Mouse (Mus musculus) limb, embryonic 12.5 days (tissue): ENCODE results near the gene Mettl17. TPM values are rescaled to one million over a fixed set of nuclear protein-coding genes. Genes with fewer than 3 reads are reported as not detected.

Experiments
- ATAC-seq: fragments of 200-750 bp; cut with Nextera tagmentation; 2 replicates; pipeline ENCODE4 v1.8.0; 2017; ENCODE audit warnings: low read depth, moderate TSS enrichment; ENCODE audit not compliant: insufficient number of reproducible peaks, insufficient read depth, low FRiP score, low TSS enrichment
- H3K27ac ChIP-seq: fragments of 300-500 bp; sonication (generic); 2 replicates; pipeline ENCODE4 v1.5.1; 2016; ENCODE audit warnings: mild to moderate bottlenecking, moderate library complexity
- H3K27me3 ChIP-seq: fragments of 300-500 bp; sonication (generic); 2 replicates; pipeline ENCODE4 v1.6.1; 2016; ENCODE audit warnings: mild to moderate bottlenecking, moderate library complexity
- H3K36me3 ChIP-seq: fragments of 300-500 bp; sonication (generic); 2 replicates; pipeline ENCODE4 v1.6.1; 2016; ENCODE audit warnings: mild to moderate bottlenecking, moderate library complexity
- H3K4me1 ChIP-seq: fragments of 300-500 bp; sonication (generic); replicated peaks from 2 replicates; pipeline ENCODE4 v1.6.1; 2016
- H3K4me2 ChIP-seq: fragments of 300-500 bp; sonication (generic); 2 replicates; pipeline ENCODE4 v1.6.1; 2016; ENCODE audit warnings: mild to moderate bottlenecking, moderate library complexity
- H3K4me3 ChIP-seq: fragments of 300-500 bp; sonication (generic); replicated peaks from 2 replicates; pipeline ENCODE4 v1.5.1; 2016; ENCODE audit warnings: mild to moderate bottlenecking
- H3K9ac ChIP-seq: fragments of 300-500 bp; sonication (generic); replicated peaks from 2 replicates; pipeline ENCODE4 v1.6.1; 2016; ENCODE audit warnings: mild to moderate bottlenecking, moderate library complexity
- H3K9me3 ChIP-seq: fragments of 300-500 bp; sonication (generic); 2 replicates; pipeline ENCODE4 v1.6.1; 2016; ENCODE audit warnings: mild to moderate bottlenecking, moderate library complexity
- WGBS: fragments of 180-500 bp; shearing (Covaris S2); methylation state at CpG from one replicate; pipeline ENCODE4 v1.1.7; 2016; 5-methylcytosine and 5-hydroxymethylcytosine counted together
- polyA plus RNA-seq: library from polyadenylated mRNA; unstranded; fragments of >200 nt; fragmentation: Nextera tagmentation; extraction: Ambion mirVana; gene quantifications from 2 replicates; pipeline ENCODE4 v1.2.1, GENCODE M21; 2016

The Mettl17 gene
- polyA plus RNA-seq, 1 experiment from 2014 or later = 59.9 TPM

DNA sequence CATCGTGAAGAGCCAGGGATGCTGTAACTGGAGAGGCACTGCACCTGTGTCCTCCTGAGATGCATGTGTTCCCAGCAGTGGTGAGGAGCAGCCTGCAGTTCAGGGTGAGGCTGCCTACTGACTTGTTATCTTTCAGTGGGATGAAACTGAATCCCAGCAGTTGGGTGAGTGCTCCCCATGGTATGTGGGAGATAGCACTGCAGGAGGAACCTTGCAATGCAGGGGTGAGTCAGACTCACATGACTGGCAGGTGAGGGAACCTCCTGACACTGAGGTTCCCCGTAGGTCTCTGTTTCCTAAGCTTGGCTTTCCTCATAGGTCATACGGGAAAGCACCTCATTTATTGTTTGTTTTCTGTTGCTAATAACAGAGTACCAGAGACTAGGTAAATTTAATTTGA, 7.1 kb upstream of the Mettl17 start:
- ATAC-seq = no peak
- no peaks in the 10 kb centered on the region for H3K4me1 ChIP-seq
- H3K9ac ChIP-seq = no peak overlapping the region
- H3K9me3 ChIP-seq = no peaks in the 10 kb centered on the region
- H3K36me3 ChIP-seq = no peaks in the 10 kb centered on the region
- no peaks in the 10 kb centered on the region for H3K27me3 ChIP-seq
- no peak overlapping the region for H3K27ac ChIP-seq
- no peak overlapping the region for H3K4me2 ChIP-seq
- no peak overlapping the region for H3K4me3 ChIP-seq
- WGBS = 86% methylated on average over 3 of the region's 3 CpGs

GRCm38 (mm10) chr14:51883527-51884030, 1.1 kb upstream of the Mettl17 start:
- peaks cover 21% of the 10 kb centered on the region for H3K36me3 ChIP-seq
- peak; percentile 40; the same call in 1 of the 2 replicates for ATAC-seq
- H3K4me2 ChIP-seq = peak overlapping the region; percentile 84
- no peaks in the 10 kb centered on the region for H3K27me3 ChIP-seq
- peak overlapping the region; percentile 74 for H3K4me3 ChIP-seq
- peak overlapping the region; percentile 86 for H3K27ac ChIP-seq
- WGBS = 2% methylated on average over 4 of the region's 4 CpGs
- peaks cover 12% of the 10 kb centered on the region for H3K4me1 ChIP-seq
- no peak overlapping the region for H3K9ac ChIP-seq
- no peaks in the 10 kb centered on the region for H3K9me3 ChIP-seq

- no peaks in the 10 kb centered on the region for H3K9me3 ChIP-seq
- peak overlapping the region; percentile 84 for H3K4me2 ChIP-seq
- H3K27ac ChIP-seq = peak overlapping the region; percentile 86
- peak overlapping the region; percentile 70; the same call in 1 of the 2 replicates for H3K9ac ChIP-seq
- peak; percentile 26 for ATAC-seq
- H3K4me3 ChIP-seq = peak overlapping the region; percentile 74
- 3% methylated on average over 14 of the region's 14 CpGs for WGBS
- H3K36me3 ChIP-seq = peaks cover 26% of the 10 kb centered on the region
- peaks cover 12% of the 10 kb centered on the region for H3K4me1 ChIP-seq
- no peaks in the 10 kb centered on the region for H3K27me3 ChIP-seq
Measured at GRCm38 (mm10) chr14:51884031-51884544, 554 bp upstream of the Mettl17 start.

- 70% methylated on average over 6 of the region's 6 CpGs for WGBS
- Histone ChIP-seq H3K27me3 (no peaks in the 10 kb centered on the region), H3K4me1 (peaks cover 12% of the 10 kb centered on the region), H3K27ac (no peak overlapping the region), H3K9ac (no peak overlapping the region), H3K36me3 (peaks cover 46% of the 10 kb centered on the region), H3K4me2 (peak overlapping the region; percentile 84), H3K4me3 (peak overlapping the region; percentile 74), H3K9me3 (no peaks in the 10 kb centered on the region)
- ATAC-seq = no peak
Measured at GRCm38 (mm10) chr14:51886051-51886450, 1.4 kb downstream of the Mettl17 start.

GRCm38 (mm10) chr14:51889833-51890232, 5.2 kb downstream of the Mettl17 start:
- H3K27me3 ChIP-seq = no peaks in the 10 kb centered on the region
- no peak overlapping the region for H3K9ac ChIP-seq
- no peak for ATAC-seq
- no peak overlapping the region for H3K4me3 ChIP-seq
- H3K36me3 ChIP-seq = peaks cover 62% of the 10 kb centered on the region
- WGBS = 90% methylated on average over 6 of the region's 6 CpGs
- H3K4me1 ChIP-seq = peaks cover 12% of the 10 kb centered on the region
- no peaks in the 10 kb centered on the region for H3K9me3 ChIP-seq
- H3K27ac ChIP-seq = no peak overlapping the region
- H3K4me2 ChIP-seq = no peak overlapping the region

DNA sequence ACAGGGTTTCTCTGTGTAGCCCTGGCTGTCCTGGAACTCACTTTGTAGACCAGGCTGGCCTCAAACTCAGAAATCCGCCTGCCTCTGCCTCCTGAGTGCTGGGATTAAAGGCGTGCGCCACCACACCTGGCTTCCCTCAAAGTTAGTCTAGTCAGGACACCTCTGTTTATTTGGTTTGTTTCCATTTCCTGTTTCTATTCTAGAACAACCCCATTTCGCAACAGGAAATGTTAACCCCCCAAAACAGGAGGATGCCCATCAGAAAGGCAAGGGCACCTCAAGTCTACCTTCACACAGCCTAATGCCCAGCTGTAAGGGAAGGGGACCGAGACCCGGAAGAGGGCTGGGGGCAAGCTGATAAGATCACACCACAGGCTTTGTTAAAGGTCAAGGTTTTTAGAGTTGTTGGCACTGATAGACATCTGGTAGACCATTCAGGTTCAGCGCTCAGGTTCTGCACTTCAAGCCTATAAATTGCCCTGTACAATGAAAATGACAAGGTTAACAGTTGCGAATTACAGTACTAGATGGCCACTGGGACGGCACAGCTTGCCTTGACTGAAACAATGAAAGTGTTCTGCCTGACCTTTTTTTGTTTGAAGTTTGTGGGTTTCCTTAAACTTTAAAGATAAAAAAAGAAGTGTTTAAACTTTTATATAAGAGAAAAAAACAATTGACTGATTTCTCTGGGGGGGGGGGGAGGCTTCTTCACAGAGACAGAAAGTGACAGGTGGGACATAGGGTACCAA, 7.7 kb downstream of the Mettl17 start, which contains the start of gene Slc39a2:
TSS of gene Slc39a2 (plus strand) at position 699 of the 749 bp plus-strand sequence.
- Histone ChIP-seq H3K9ac (no peak within 1 kb of the TSS), H3K27me3 (no peaks in the 10 kb centered on the region), H3K36me3 (peaks cover 57% of the 10 kb centered on the region), H3K4me1 (no peaks in the 10 kb centered on the region; the same call in 1 of the 2 replicates), H3K27ac (no peak within 1 kb of the TSS), H3K9me3 (no peaks in the 10 kb centered on the region), H3K4me3 (no peak within 1 kb of the TSS), H3K4me2 (no peak within 1 kb of the TSS)
- WGBS = 89% methylated on average over 9 of the region's 9 CpGs
- ATAC-seq = no peak

DNA sequence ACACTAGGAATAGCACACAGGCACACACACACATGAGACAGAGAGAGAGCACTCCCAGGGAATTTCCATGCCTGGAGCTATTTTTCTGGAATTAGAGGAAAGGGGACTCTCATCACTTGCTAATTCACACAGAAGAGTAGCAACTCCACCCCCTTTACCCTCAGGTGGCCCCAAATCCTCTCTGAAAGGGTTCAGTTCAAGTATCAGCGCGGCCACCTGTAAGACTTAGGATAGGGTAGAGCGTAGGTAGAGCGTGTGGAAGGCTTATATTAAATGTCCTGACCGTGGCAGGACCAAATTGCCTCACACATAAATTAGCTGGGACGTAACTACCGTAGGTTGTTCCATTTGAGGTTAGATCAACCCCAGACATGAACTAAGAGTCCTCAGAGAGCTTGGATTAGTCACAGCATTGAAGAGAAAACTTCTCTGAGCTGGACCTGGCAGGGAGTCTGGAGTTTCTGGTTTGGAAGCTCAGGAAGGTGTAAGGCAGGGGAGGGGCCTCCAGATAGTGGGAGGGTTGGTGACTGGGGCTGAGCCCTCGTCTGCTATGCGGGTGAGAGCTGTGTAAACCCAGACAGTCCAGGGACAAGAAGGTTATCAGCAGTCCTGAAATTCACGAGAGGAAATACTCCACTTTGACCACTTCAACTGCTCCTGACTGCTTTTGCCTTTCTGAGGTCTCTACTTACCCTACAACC, 8.6 kb downstream of the Mettl17 start:
- peaks cover 48% of the 10 kb centered on the region for H3K36me3 ChIP-seq
- ATAC-seq = peak; percentile 24; the same call in 1 of the 2 replicates

DNA sequence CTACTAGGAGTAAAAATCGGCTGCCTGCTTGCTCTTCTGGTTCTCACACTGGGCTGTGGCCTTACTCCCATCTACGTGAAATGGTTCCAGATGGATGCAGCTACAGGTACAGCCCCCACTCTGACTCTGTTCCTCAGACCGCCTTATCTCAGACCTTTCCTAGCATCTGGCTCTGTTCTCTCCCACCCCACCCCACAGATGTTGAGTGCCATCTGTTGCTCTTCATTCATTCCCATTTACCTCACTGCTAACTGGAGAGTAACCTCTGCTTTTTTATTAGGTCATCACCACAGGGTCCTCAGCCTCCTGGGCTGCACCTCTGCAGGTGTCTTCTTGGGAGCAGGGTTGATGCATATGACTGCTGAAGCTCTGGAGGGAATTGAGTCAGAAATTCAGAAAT, 9.2 kb downstream of the Mettl17 start:
- WGBS = 50% methylated on average over 3 of the region's 3 CpGs
- Histone ChIP-seq H3K27me3 (no peaks in the 10 kb centered on the region), H3K9me3 (no peaks in the 10 kb centered on the region), H3K4me3 (no peak overlapping the region), H3K4me1 (no peaks in the 10 kb centered on the region; the same call in 1 of the 2 replicates), H3K27ac (no peak overlapping the region), H3K4me2 (no peak overlapping the region), H3K9ac (no peak overlapping the region), H3K36me3 (peaks cover 43% of the 10 kb centered on the region)
- no peak for ATAC-seq

More for the DNA sequence above, 8.6 kb downstream of the Mettl17 start:
- Histone ChIP-seq H3K27ac (no peak overlapping the region), H3K4me1 (no peaks in the 10 kb centered on the region; the same call in 1 of the 2 replicates), H3K4me3 (no peak overlapping the region), H3K4me2 (no peak overlapping the region), H3K9me3 (no peaks in the 10 kb centered on the region), H3K27me3 (no peaks in the 10 kb centered on the region), H3K9ac (no peak overlapping the region)
- 23% methylated on average over 10 of the region's 10 CpGs for WGBS

DNA sequence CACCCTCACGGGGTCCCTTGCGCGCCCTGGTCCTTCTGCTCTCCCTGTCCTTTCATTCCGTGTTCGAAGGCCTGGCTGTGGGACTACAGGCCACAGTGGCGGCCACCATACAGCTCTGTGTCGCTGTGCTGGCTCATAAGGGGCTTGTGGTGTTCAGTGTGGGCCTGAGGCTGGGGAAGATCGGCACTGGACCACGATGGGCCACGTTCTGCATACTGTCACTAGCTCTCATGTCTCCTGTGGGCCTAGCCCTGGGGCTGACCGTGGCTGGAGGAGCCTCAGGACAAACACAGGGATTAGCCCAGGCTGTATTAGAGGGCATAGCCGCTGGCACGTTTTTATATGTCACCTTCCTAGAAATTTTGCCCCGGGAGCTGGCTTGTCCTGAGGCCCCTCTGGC, 10.4 kb downstream of the Mettl17 start:
- WGBS = 77% methylated on average over 14 of the region's 14 CpGs
- Histone ChIP-seq H3K4me1 (no peaks in the 10 kb centered on the region; the same call in 1 of the 2 replicates), H3K4me3 (no peak overlapping the region), H3K36me3 (peaks cover 30% of the 10 kb centered on the region), H3K4me2 (no peak overlapping the region), H3K9me3 (no peaks in the 10 kb centered on the region), H3K27me3 (no peaks in the 10 kb centered on the region), H3K9ac (0 out of 2 replicates have a peak overlapping the region, but pooled peaks have one; percentile 8), H3K27ac (no peak overlapping the region)
- ATAC-seq = no peak

DNA sequence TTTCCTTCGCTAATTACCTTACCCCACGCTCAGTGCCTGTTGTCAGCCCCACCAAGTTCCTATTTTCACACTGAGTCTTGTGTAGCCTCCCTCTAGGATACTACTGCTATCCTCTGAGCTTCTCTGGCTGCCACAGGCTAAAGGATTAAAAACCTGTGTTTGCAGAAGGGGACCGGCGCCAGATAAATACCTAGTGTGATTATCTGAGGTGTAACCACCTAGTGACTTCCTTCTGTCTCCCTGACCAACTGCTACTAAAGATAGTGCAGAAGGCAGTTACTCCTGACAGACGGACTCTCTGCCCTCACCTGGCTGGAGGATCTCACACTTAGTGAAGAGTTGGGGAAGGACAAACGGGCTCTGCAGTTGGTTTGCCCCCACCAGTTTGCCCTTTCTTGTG, 11.4 kb downstream of the Mettl17 start:
- no peaks in the 10 kb centered on the region for H3K9me3 ChIP-seq
- H3K9ac ChIP-seq = no peak overlapping the region
- H3K4me3 ChIP-seq = no peak overlapping the region
- peaks cover 21% of the 10 kb centered on the region for H3K36me3 ChIP-seq
- H3K27ac ChIP-seq = no peak overlapping the region
- 82% methylated on average over 6 of the region's 6 CpGs for WGBS
- no peak overlapping the region for H3K4me2 ChIP-seq
- no peak for ATAC-seq
- H3K27me3 ChIP-seq = no peaks in the 10 kb centered on the region
- no peaks in the 10 kb centered on the region; the same call in 1 of the 2 replicates for H3K4me1 ChIP-seq
